Mouse (Mus musculus): Measurements from ENCODE around the gene Gm9844.

Gene Gm9844

GRCm38 (mm10) chr7:24906551-24906950, 44.5 kb downstream of the Gm9844 start:
- no peak for TF ChIP-seq GATA4 (IDR thresholded peaks at IDR 0.05; ENCODE audit: insufficient replicate concordance, low read length)

GRCm38 (mm10) chr7:24907211-24907748, 45.3 kb downstream of the Gm9844 start:
- no peak for TF ChIP-seq GATA4 (IDR thresholded peaks at IDR 0.05; ENCODE audit: insufficient replicate concordance, low read length)

Measured in liver, adult (tissue).